Comparison of ENCODE assay signal across 11 mouse cellular contexts in the genomic region with DNA sequence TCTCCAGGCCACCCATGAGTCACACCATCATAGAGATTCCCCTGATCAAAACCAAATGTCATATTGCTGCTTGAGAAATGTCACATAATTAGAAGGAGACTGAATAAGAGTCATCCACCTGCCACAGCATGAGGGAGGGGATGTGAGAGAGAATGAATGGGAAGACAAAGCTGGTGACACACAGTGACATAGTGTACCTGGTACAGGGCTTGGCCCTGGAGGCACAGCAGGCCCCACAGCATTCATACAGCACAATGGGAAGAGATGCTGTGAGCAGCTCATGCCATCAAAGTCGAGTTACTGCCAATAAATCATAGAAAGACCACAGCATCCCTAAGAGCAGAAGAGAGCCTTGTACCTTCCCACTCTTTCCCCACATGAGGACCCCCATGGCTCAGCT.
"Had no signal": no experiment of that assay in that cellular context is flagged by ENCODE, and none has a peak within 500 bp of the region (broad histone marks: within the 10 kb centered on the region; RNA-seq: fewer than 3 reads in every experiment).

No protein-coding gene starts in this region.

- H3K9ac ChIP-seq: limb, embryonic 13.5 days; liver, embryonic 14.5 days; midbrain, embryonic 12.5 days; neural tube, embryonic 15.5 days; stomach, embryonic 15.5 days had no signal

- H3K9me3 ChIP-seq: limb, embryonic 13.5 days; midbrain, embryonic 12.5 days; neural tube, embryonic 15.5 days; stomach, embryonic 15.5 days had no signal

- DNase-seq: kidney, adult 18-20 months; kidney, postnatal 10 days; left cerebral cortex, postnatal 4 days; lung, adult 18-20 months; thymus, postnatal 36 days had no signal

- H3K4me1 ChIP-seq: limb, embryonic 13.5 days; midbrain, embryonic 12.5 days; neural tube, embryonic 15.5 days; stomach, embryonic 15.5 days had no signal

- H3K4me3 ChIP-seq: limb, embryonic 13.5 days; midbrain, embryonic 12.5 days; myocyte; neural tube, embryonic 15.5 days; stomach, embryonic 15.5 days had no signal

- H3K27ac ChIP-seq: limb, embryonic 13.5 days; liver, embryonic 14.5 days; midbrain, embryonic 12.5 days; neural tube, embryonic 15.5 days; stomach, embryonic 15.5 days had no signal

- H3K4me2 ChIP-seq: limb, embryonic 13.5 days; midbrain, embryonic 12.5 days; neural tube, embryonic 15.5 days; stomach, embryonic 15.5 days had no signal

- H3K36me3 ChIP-seq: limb, embryonic 13.5 days; midbrain, embryonic 12.5 days; neural tube, embryonic 15.5 days; stomach, embryonic 15.5 days had no signal

- H3K27me3 ChIP-seq: limb, embryonic 13.5 days; midbrain, embryonic 12.5 days; neural tube, embryonic 15.5 days; stomach, embryonic 15.5 days had no signal
